Mouse (Mus musculus): ENCODE data around the gene Ccdc187.

The Ccdc187 gene

GRCm38 (mm10) chr2:26208126-26208789 is 86.1 kb downstream of the Ccdc187 start, which contains the start of gene Lhx3:
Gene Lhx3 (minus strand): TSS chr2:26208289.
- DNase-seq (ENCODE audit: low spot score): peak; percentile 79

GRCm38 (mm10) chr2:26207559-26207958 is 86.8 kb downstream of the Ccdc187 start:
- DNase-seq (ENCODE audit: low spot score): no peak

- no peak for DNase-seq (ENCODE audit: low spot score)
These were observed 88.6 kb downstream of the Ccdc187 start for GRCm38 (mm10) chr2:26205761-26206160.

GRCm38 (mm10) chr2:26205126-26205525 is 89.2 kb downstream of the Ccdc187 start:
- DNase-seq (ENCODE audit: low spot score): no peak

GRCm38 (mm10) chr2:26202849-26203475 is 91.4 kb downstream of the Ccdc187 start:
- DNase-seq (ENCODE audit: low spot score): no peak

- no peak for DNase-seq (ENCODE audit: low spot score)
These were observed 92.2 kb downstream of the Ccdc187 start for GRCm38 (mm10) chr2:26201926-26202848.

GRCm38 (mm10) chr2:26198488-26198887 is 95.9 kb downstream of the Ccdc187 start:
- no peak for DNase-seq (ENCODE audit: low spot score)

- DNase-seq (ENCODE audit: low spot score): no peak
These were observed 99.6 kb downstream of the Ccdc187 start for GRCm38 (mm10) chr2:26194552-26195339.

Data from ovary, adult 18-20 months (tissue).